Mouse (Mus musculus) embryo, embryonic 11.5 days (tissue): Measurements from ENCODE around the gene Tmem265.
A peak's percentile ranks its signal among the peaks of the same experiment; 100 is the strongest.

Experiments
- DNase-seq: peaks from one replicate; pipeline ENCODE4 v3.0.0-alpha.2; 2012; ENCODE audit warnings: low read depth, low spot score

The Tmem265 gene

GRCm38 (mm10) chr7:127561340-127561858, at the start of gene Tmem265:
TSS of gene Tmem265 (plus strand) at chr7:127561390.
- DNase-seq = no peak

GRCm38 (mm10) chr7:127511808-127512230, 49.4 kb upstream of the Tmem265 start, which contains the start of gene Srcap:
TSS of gene Srcap (plus strand) at chr7:127511983.
- DNase-seq = peak; percentile 95

- DNase-seq = peak; percentile 92
Measured at GRCm38 (mm10) chr7:127512231-127513015, 48.8 kb upstream of the Tmem265 start.

GRCm38 (mm10) chr7:127513016-127513390, 48.2 kb upstream of the Tmem265 start:
- DNase-seq = no peak

- DNase-seq = no peak
Measured at GRCm38 (mm10) chr7:127513781-127514180, 47.4 kb upstream of the Tmem265 start.

GRCm38 (mm10) chr7:127515846-127516245, 45.3 kb upstream of the Tmem265 start:
- no peak for DNase-seq

GRCm38 (mm10) chr7:127516344-127516743, 44.8 kb upstream of the Tmem265 start:
- no peak for DNase-seq

- no peak for DNase-seq
Measured at GRCm38 (mm10) chr7:127519284-127519683, 41.9 kb upstream of the Tmem265 start, which contains the start of gene Gm42715. TSS of gene Gm42715 (plus strand) at chr7:127519584.

- no peak for DNase-seq
Measured at GRCm38 (mm10) chr7:127541671-127542070, 19.5 kb upstream of the Tmem265 start.

- DNase-seq = no peak
Measured at GRCm38 (mm10) chr7:127549116-127549835, 11.9 kb upstream of the Tmem265 start.

- no peak for DNase-seq
Measured at GRCm38 (mm10) chr7:127551558-127551957, 9.6 kb upstream of the Tmem265 start.

- DNase-seq = no peak
Measured at GRCm38 (mm10) chr7:127560580-127560979, 610 bp upstream of the Tmem265 start.

GRCm38 (mm10) chr7:127564381-127565150, 3.4 kb downstream of the Tmem265 start:
- DNase-seq = no peak

GRCm38 (mm10) chr7:127572895-127573471, 11.8 kb downstream of the Tmem265 start, which contains the start of gene Phkg2:
TSS of gene Phkg2 (plus strand) at chr7:127573340.
- DNase-seq = peak; percentile 90

- DNase-seq = no peak
Measured at GRCm38 (mm10) chr7:127573503-127574008, 12.4 kb downstream of the Tmem265 start.

GRCm38 (mm10) chr7:127574115-127574514, 12.9 kb downstream of the Tmem265 start:
- no peak for DNase-seq

GRCm38 (mm10) chr7:127583260-127583659, 22.1 kb downstream of the Tmem265 start:
- no peak for DNase-seq

GRCm38 (mm10) chr7:127585031-127585430, 23.8 kb downstream of the Tmem265 start:
- DNase-seq = no peak

- DNase-seq = no peak
Measured at GRCm38 (mm10) chr7:127586149-127586548, 25.0 kb downstream of the Tmem265 start.

- no peak for DNase-seq
Measured at GRCm38 (mm10) chr7:127587196-127587595, 26.0 kb downstream of the Tmem265 start.
